Mouse (Mus musculus) hindbrain, embryonic 10.5 days (tissue): ENCODE measurements around the gene Orm3. TPM values are rescaled to one million over a fixed set of nuclear protein-coding genes. Genes with fewer than 3 reads are reported as not detected.

Experiments used
- DNase-seq: peaks from one replicate; pipeline ENCODE4 v3.0.0-alpha.2; 2017; ENCODE audit warnings: low spot score
- H3K27ac ChIP-seq: fragments of 300-500 bp; sonication (generic); 2 replicates; pipeline ENCODE4 v1.5.1; 2016; ENCODE audit warnings: mild to moderate bottlenecking, moderate library complexity
- H3K27me3 ChIP-seq: fragments of 300-500 bp; sonication (generic); 2 replicates; pipeline ENCODE4 v1.6.1; 2016; ENCODE audit warnings: mild to moderate bottlenecking; ENCODE audit not compliant: poor library complexity, insufficient read depth, severe bottlenecking
- H3K36me3 ChIP-seq: fragments of 300-500 bp; sonication (generic); 2 replicates; pipeline ENCODE4 v1.6.1; 2016; ENCODE audit warnings: mild to moderate bottlenecking, moderate library complexity
- H3K4me1 ChIP-seq: fragments of 300-500 bp; sonication (generic); replicated peaks from 2 replicates; pipeline ENCODE4 v1.6.1; 2016; ENCODE audit warnings: mild to moderate bottlenecking
- H3K4me3 ChIP-seq: fragments of 300-500 bp; sonication (generic); 2 replicates; pipeline ENCODE4 v1.5.1; 2016; ENCODE audit warnings: mild to moderate bottlenecking, moderate library complexity
- H3K9me3 ChIP-seq: fragments of 300-500 bp; sonication (generic); 2 replicates; pipeline ENCODE4 v1.6.1; 2016; ENCODE audit warnings: mild to moderate bottlenecking, moderate library complexity
- WGBS: fragments of 180-500 bp; shearing (Covaris S2); methylation state at CpG from one replicate; pipeline ENCODE4 v1.1.7; 2016; 5-methylcytosine and 5-hydroxymethylcytosine counted together
- polyA plus RNA-seq: library from polyadenylated mRNA; unstranded; fragments of >200 nt; fragmentation: Nextera tagmentation; extraction: Ambion mirVana; gene quantifications from 2 replicates; pipeline ENCODE4 v1.2.1, GENCODE M21; 2016

Gene Orm3
- polyA plus RNA-seq, 1 experiment from 2014 or later, result not detected

DNA sequence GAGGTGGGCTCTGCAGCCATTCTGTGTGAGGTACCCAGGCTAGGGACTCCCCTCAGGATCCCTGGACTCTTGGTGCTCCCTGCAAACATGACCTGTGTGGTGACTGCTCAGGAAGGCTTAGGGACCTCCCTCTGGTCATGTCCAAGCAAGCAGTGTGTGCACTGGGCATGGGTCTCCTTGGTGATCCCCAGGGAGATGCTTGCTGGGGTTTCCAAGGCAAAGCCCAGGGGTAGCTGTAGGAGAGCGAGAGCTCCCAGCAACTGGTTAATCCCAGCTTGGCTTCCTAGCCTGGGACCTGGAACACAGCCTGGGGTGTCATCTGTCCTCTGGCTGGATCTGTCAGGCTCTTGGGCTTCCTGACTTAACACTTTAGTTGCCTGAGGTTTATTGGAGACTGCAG lies 19.4 kb downstream of the Orm3 start:
- no peak for DNase-seq
- WGBS, result 92% methylated on average over 1 of the region's 1 CpGs
- H3K27ac ChIP-seq, result no peak overlapping the region
- H3K9me3 ChIP-seq, result no peaks in the 10 kb centered on the region
- H3K27me3 ChIP-seq, result no peaks in the 10 kb centered on the region
- H3K36me3 ChIP-seq, result peaks cover 98% of the 10 kb centered on the region
- no peak overlapping the region for H3K4me3 ChIP-seq
- peaks cover 11% of the 10 kb centered on the region for H3K4me1 ChIP-seq

DNA sequence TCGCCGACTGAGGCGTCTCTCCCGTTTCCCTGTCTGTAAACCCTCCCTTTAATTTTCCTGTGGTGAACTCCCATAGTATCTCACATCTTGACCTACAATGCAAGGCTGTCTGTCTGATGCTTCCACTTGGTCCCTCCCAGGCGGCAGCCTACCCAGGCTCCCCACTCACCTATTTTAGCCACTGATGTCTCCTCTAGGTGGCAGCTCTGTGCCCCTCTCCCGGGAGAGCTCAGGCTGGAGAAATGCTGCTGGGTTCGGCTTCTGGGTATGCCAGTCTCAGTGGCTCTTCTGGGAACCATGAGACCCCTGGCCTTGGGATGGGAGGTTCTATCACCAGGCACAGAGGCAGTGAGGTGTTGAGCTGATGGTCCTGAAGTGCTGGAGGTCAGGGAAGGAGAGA lies 21.5 kb downstream of the Orm3 start:
- Histone ChIP-seq H3K4me3 (no peak overlapping the region), H3K4me1 (no peaks in the 10 kb centered on the region), H3K36me3 (peaks cover 100% of the 10 kb centered on the region), H3K27ac (no peak overlapping the region), H3K9me3 (no peaks in the 10 kb centered on the region), H3K27me3 (no peaks in the 10 kb centered on the region)
- DNase-seq, result no peak
- 70% methylated on average over 7 of the region's 7 CpGs for WGBS

DNA sequence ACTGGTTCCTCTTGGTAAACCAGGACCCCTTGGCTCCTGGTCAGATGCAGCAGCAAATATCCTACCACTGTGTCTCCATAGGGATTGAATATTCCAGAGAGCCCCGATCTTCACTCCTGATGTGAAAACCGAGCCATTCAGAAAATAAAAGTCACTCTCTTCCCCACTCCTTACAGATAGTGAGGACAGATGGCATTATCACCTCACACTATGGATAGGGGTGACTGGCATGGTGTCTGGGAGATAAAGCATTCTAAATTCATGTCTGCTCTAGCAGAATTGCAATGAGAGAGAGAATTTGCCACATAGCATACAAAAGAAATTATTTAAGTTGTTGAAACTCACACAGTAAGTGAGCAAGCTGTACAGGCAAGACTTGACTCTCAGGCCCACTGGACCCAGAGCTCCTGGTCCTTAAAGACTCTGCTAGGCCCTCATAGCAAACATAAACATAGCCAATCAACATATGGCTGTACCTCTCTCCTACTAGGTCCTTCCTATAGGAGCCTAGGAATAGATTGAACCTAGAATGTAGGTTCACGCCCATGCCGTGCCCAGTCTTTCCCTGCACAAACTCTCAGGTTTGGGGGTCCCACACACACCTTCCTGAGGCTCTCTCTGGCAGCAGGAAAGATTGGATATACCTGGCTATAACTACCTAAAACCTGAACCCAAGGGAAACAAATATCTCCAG lies 26.9 kb downstream of the Orm3 start:
- no peaks in the 10 kb centered on the region for H3K9me3 ChIP-seq
- no peak for DNase-seq
- H3K27me3 ChIP-seq, result no peaks in the 10 kb centered on the region
- H3K27ac ChIP-seq, result no peak overlapping the region
- peaks cover 82% of the 10 kb centered on the region for H3K36me3 ChIP-seq
- 92% methylated on average over 4 of the region's 4 CpGs for WGBS
- H3K4me3 ChIP-seq, result no peak overlapping the region
- no peaks in the 10 kb centered on the region for H3K4me1 ChIP-seq

DNA sequence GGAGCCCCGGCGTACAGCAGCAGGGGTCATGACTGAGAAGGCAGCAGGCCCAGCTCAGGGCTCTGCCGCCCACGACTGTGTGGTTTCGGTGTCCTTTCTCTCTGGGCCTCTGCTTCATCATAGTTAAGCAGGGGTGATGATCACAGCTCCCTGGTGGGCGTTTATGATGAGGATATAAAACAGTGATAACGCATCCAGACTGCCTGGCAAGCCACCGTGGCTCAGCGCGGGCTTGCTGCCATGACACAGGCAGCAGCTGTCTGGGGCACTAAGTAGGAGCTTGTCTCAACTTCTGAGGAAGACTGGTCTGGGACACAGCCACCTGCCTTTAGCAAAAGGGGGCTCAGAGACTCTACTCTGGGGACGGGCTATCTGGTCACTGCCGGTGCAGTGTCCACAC lies 27.5 kb downstream of the Orm3 start:
- 93% methylated on average over 12 of the region's 12 CpGs for WGBS
- H3K27ac ChIP-seq, result no peak overlapping the region
- H3K36me3 ChIP-seq, result peaks cover 75% of the 10 kb centered on the region

DNA sequence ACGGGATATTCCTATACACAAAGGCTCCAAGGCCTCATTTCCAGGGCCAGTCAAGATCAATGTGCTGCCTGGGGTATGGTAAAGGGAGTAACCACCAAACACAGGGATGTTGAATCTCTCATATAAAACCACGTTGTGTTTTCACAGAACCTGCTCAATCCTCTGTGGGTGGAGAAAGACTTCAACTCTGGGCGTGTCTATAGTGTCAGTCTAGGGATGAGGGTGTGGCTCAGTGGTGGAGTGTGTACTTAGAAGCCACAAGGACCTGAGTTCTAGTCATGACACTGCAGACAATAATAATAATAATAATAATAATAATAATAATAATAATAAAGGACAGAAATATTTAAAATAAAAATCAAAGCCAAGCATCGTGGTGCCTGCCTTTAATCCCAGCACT lies 28.3 kb downstream of the Orm3 start:
- peaks cover 14% of the 10 kb centered on the region for H3K4me1 ChIP-seq
- H3K9me3 ChIP-seq, result no peaks in the 10 kb centered on the region
- H3K27me3 ChIP-seq, result no peaks in the 10 kb centered on the region
- 86% methylated on average over 4 of the region's 4 CpGs for WGBS
- peaks cover 67% of the 10 kb centered on the region for H3K36me3 ChIP-seq
- no peak for DNase-seq
- H3K4me3 ChIP-seq, result no peak overlapping the region
- H3K27ac ChIP-seq, result no peak overlapping the region

More for the DNA sequence above, 27.5 kb downstream of the Orm3 start:
- peaks cover 6% of the 10 kb centered on the region for H3K4me1 ChIP-seq
- H3K4me3 ChIP-seq, result no peak overlapping the region
- DNase-seq, result no peak
- no peaks in the 10 kb centered on the region for H3K9me3 ChIP-seq
- no peaks in the 10 kb centered on the region for H3K27me3 ChIP-seq

DNA sequence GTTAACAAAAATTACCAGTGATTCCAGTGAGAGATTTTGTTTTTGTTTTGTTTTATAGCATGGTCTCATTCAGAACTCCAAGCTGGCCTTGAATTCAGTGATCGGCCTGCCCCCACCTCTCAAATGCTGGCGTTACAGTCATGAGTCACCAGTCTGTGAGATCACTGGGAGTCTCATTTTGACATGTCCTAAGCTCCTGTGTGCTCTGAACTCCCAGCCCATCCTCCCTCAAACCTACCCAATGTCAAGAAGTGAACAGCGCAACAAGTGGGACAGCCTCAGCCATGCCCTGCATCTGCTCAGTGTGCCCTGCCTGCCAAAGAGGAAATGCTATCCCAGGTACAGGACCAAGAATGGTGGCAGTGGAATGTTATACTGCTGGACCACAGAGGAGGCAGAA lies 29.3 kb downstream of the Orm3 start:
- Histone ChIP-seq H3K36me3 (peaks cover 58% of the 10 kb centered on the region), H3K9me3 (no peaks in the 10 kb centered on the region), H3K27me3 (no peaks in the 10 kb centered on the region), H3K4me1 (peaks cover 24% of the 10 kb centered on the region), H3K4me3 (no peak overlapping the region), H3K27ac (no peak overlapping the region)
- 89% methylated on average over 3 of the region's 3 CpGs for WGBS
- no peak for DNase-seq

DNA sequence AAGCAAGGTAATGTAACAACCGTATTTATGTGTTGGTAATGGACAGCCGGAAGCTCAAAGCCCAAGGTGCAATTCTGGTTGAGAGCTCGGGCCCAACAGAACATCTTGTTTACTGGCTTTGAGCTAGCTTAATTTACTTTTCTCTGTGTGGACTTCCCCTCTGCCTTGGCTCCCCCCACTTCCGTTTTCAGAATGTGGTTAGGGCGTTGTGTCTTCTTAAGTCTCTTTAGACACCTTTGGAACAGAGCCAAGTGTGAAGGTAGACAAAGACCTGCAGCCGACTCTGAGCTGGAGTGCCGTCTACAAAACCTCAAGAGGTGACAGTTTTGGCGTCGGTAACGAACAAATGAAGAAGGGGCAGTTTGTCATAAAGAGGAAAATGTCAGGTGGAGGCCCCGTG lies 29.8 kb downstream of the Orm3 start:
- no peaks in the 10 kb centered on the region for H3K9me3 ChIP-seq
- DNase-seq, result no peak
- no peaks in the 10 kb centered on the region for H3K27me3 ChIP-seq
- WGBS, result 92% methylated on average over 11 of the region's 11 CpGs
- H3K36me3 ChIP-seq, result peaks cover 53% of the 10 kb centered on the region
- no peak overlapping the region for H3K4me3 ChIP-seq
- no peak overlapping the region for H3K27ac ChIP-seq
- H3K4me1 ChIP-seq, result peaks cover 27% of the 10 kb centered on the region

DNA sequence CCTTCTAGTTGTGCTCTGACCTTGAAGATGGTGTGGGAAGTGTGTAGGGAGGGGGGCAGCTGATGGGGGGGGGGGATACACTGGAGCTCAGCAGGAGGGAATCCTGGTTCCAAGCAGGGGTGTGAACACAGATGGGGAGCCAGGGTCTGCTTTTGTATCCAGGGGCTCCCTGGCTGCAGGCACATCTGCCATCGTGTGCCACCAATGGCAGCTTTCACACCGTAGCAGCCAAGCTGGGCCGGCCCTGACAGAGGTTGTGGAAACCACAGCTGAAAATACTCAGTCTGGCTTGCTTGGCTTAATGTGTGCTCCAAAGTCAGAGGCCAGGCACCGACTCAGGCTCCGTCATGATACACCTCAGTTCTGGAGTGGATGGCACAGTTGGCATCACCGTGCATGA lies 32.1 kb downstream of the Orm3 start:
- H3K27ac ChIP-seq, result peak overlapping the region; percentile 84
- peaks cover 49% of the 10 kb centered on the region for H3K36me3 ChIP-seq
- no peak overlapping the region for H3K4me3 ChIP-seq
- H3K4me1 ChIP-seq, result peaks cover 38% of the 10 kb centered on the region
- H3K9me3 ChIP-seq, result no peaks in the 10 kb centered on the region
- H3K27me3 ChIP-seq, result no peaks in the 10 kb centered on the region
- DNase-seq, result no peak
- 80% methylated on average over 6 of the region's 6 CpGs for WGBS

DNA sequence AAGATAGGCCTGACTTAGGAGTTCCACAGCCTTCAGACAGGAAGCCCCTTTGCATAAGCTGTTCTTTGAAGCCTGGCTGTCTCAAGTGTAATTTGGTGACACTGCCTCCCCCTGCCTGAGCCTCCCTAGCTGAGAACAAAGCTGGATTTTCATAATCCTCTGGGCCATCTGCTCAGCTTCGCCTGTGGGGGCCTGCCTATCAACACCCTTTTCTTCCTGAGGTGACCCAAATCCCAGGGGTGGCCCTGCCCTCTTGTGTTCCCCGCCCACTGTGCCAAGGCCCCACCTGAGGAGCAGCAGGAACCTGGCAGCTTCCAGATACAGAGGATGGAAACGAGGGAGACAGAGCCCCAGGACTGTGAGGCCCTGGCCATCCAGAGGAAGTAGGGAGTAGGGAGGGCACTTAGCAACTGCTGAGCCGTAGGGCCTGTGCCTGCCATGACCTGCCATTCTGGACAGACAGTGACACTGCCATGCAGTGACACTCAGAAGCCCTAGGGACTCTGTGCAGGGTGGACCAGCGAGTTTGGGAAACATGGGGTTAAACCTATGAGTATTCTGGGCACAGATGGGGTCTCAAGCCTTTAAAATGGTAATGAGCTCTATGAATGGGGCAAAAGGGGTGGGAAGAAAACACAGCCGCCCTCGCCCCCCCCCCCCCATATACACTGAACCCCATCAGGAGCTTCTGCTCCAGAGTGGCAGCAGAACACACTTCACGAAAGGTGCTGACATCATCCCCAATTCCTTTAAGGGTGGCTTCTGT lies 33.3 kb downstream of the Orm3 start:
- 31% methylated on average over 8 of the region's 8 CpGs for WGBS
- Histone ChIP-seq H3K36me3 (peaks cover 47% of the 10 kb centered on the region), H3K4me1 (peaks cover 38% of the 10 kb centered on the region), H3K9me3 (no peaks in the 10 kb centered on the region), H3K27ac (peak overlapping the region; percentile 84), H3K4me3 (no peak overlapping the region), H3K27me3 (no peaks in the 10 kb centered on the region)
- peak; percentile 17 for DNase-seq

DNA sequence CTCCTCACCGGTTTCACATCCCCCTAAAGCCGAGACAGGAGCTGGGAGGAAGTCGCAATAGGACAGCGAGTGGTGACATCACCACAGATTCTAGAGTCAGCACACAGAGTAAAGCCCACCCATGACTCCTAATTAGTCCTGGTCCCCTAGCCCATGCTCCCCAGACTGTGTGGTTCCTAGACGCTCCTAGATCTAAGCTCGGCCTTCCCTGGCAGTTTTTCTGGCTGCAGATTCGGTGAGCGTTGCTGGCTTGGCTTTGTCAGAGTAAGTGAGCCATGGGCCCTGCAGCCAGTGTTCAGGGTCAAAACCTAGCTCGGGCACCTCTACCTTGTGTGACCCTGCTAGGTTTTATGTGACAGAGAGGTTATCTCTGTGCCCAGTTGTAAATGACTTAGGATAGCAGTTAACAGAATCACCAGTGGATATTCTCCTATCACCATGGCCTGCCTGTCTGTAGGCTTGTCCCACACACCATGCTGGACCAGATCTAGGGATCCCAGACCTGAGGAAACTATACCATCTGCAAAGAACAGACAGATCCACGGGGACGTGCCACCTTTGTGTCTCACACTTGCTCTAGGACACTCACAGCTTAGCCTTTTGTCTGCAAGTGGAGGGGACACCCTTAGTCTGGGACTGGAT lies 34.0 kb downstream of the Orm3 start:
- no peaks in the 10 kb centered on the region for H3K9me3 ChIP-seq
- H3K4me3 ChIP-seq, result no peak overlapping the region
- no peaks in the 10 kb centered on the region for H3K27me3 ChIP-seq
- peaks cover 54% of the 10 kb centered on the region for H3K36me3 ChIP-seq
- peaks cover 38% of the 10 kb centered on the region for H3K4me1 ChIP-seq
- DNase-seq, result no peak
- 54% methylated on average over 11 of the region's 11 CpGs for WGBS
- H3K27ac ChIP-seq, result peak overlapping the region; percentile 84

DNA sequence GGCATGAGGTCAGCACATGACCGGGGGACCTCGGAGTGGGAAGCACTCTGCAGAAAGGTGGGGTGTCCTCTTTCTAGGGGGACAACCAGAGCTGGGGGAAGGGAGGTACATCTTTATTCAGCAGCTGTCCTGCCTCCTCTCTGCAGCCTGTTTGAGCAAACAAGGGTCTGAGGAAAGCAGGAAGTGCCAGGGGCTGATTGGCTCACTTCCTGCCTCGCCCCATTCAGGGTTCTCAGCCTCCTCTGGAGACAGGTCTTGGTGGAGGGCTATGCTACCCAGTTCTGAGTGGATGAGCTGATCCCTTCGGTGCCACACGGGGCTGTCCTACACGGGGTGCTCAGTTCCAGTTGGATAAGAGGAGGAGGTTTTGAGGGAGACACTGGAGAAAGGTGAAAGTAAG lies 35.4 kb downstream of the Orm3 start:
- Histone ChIP-seq H3K27me3 (no peaks in the 10 kb centered on the region), H3K9me3 (no peaks in the 10 kb centered on the region), H3K27ac (peak overlapping the region; percentile 29; the same call in 1 of the 2 replicates), H3K4me1 (peaks cover 38% of the 10 kb centered on the region), H3K36me3 (peaks cover 55% of the 10 kb centered on the region), H3K4me3 (no peak overlapping the region)
- 78% methylated on average over 6 of the region's 6 CpGs for WGBS
- DNase-seq, result no peak

DNA sequence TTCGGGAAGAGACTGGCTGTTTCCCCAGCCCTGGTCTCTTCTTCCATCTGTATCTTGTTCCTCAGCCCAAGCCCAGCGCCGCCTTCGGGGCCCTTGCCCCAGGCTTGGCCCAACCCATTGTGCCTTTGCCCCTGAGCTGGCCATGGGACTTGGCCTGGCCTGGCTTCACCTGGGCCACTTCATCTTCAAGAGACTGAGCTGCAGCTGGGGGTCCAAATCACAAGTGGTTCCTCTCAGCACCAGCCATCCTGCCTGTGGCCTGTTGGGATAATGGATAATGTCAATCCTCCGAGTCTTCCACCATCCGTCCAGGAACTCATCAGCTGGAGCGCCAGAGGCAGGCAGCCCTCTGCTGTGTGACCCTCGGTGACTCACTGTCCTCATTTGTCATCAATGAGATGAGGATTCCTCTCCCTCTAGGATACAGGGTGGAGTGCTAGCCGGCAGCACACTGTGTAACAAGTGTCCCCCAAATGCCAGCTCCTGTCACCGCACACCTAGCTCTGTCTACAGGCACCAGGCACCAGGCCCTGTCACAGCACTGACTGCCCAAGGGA lies 42.1 kb downstream of the Orm3 start:
- peaks cover 34% of the 10 kb centered on the region for H3K4me1 ChIP-seq
- no peaks in the 10 kb centered on the region for H3K27me3 ChIP-seq
- no peak for DNase-seq
- 85% methylated on average over 10 of the region's 10 CpGs for WGBS
- H3K27ac ChIP-seq, result 0 out of 2 replicates have a peak overlapping the region, but pooled peaks have one; percentile 23
- peaks cover 48% of the 10 kb centered on the region for H3K36me3 ChIP-seq
- no peak overlapping the region for H3K4me3 ChIP-seq
- no peaks in the 10 kb centered on the region for H3K9me3 ChIP-seq
